Mouse (Mus musculus) ES-E14 (cell line): ENCODE results near the gene Utp3. TPM values are rescaled to one million over a fixed set of nuclear protein-coding genes. Genes with fewer than 3 reads are reported as not detected.

Experiments used
- DNase-seq: peaks from one replicate; pipeline ENCODE4 v3.0.0-alpha.2; 2013; ENCODE audit warnings: low read depth, low spot score
- H3K27ac ChIP-seq: 2 replicates; pipeline ENCODE4 v1.5.1; 2012; ENCODE audit warnings: low read depth, mild to moderate bottlenecking, low read length, moderate library complexity, mixed read lengths; ENCODE audit not compliant: poor library complexity, insufficient read depth, severe bottlenecking
- H3K36me3 ChIP-seq: 2 replicates; pipeline ENCODE4 v1.6.1; 2012; ENCODE audit warnings: mild to moderate bottlenecking, low read length, moderate library complexity, mixed read lengths; ENCODE audit not compliant: control insufficient read depth, poor library complexity, insufficient read depth, severe bottlenecking
- H3K4me1 ChIP-seq, 2 experiments: fragments of 150-350 bp in 1 of 2; sonication (generic) in 1 of 2; 2 replicates each; pipeline ENCODE4 v1.6.1; 2012; ENCODE audit warnings: low read length in 2 of 2, mild to moderate bottlenecking in 1 of 2, mixed read lengths in 1 of 2; ENCODE audit not compliant: control insufficient read depth in 2 of 2, insufficient read depth in 2 of 2, poor library complexity in 1 of 2
- H3K4me3 ChIP-seq, 2 experiments: fragments of 150-350 bp in 1 of 2; sonication (generic) in 1 of 2; 2 replicates each; pipeline ENCODE4 v1.5.1; 2012; ENCODE audit warnings: low read length in 2 of 2, low read depth in 1 of 2, mild to moderate bottlenecking in 1 of 2, mixed read lengths in 1 of 2; ENCODE audit not compliant: insufficient read depth in 1 of 2, poor library complexity in 1 of 2, severe bottlenecking in 1 of 2
- H3K9ac ChIP-seq: 2 replicates; pipeline ENCODE4 v1.6.1; 2012; ENCODE audit warnings: low read depth, mild to moderate bottlenecking, low read length, mixed read lengths; ENCODE audit not compliant: poor library complexity, insufficient read depth, severe bottlenecking
- H3K9me3 ChIP-seq: fragments of 150-350 bp; sonication (generic); 2 replicates; pipeline ENCODE4 v1.6.1; 2012; ENCODE audit warnings: low read depth, mild to moderate bottlenecking, low read length; ENCODE audit not compliant: control insufficient read depth, insufficient read depth
- CHD2 ChIP-seq: IDR thresholded peaks from 2 replicates; pipeline ENCODE4 v1.6.1; 2014; ENCODE audit warnings: mild to moderate bottlenecking, low read depth, low read length, inconsistent platforms
- HCFC1 ChIP-seq: IDR thresholded peaks from 2 replicates; pipeline ENCODE4 v1.6.1; 2012; ENCODE audit warnings: low read length, inconsistent platforms, borderline replicate concordance; ENCODE audit not compliant: insufficient read depth
- MAFK ChIP-seq: IDR thresholded peaks from 2 replicates; pipeline ENCODE4 v1.6.1; 2014; ENCODE audit warnings: mild to moderate bottlenecking, low read depth, low read length, inconsistent platforms; ENCODE audit not compliant: insufficient read depth
- ZC3H11A ChIP-seq: IDR thresholded peaks from 2 replicates; pipeline ENCODE4 v1.6.1; 2012; ENCODE audit warnings: low read depth, mild to moderate bottlenecking, inconsistent platforms, low read length, borderline replicate concordance
- ZNF384 ChIP-seq: IDR thresholded peaks from 2 replicates; pipeline ENCODE4 v1.6.1; 2012; ENCODE audit warnings: low read depth, low read length, inconsistent platforms
- in situ Hi-C, 2 experiments: fragments of 600-800 bp; cut with MboI; formaldehyde crosslinking; loops; one replicate each; pipeline ENCODE4 v1.15.1; 2025; ENCODE audit warnings: low sequenced_read_pairs in 2 of 2, inconsistent platforms in 1 of 2; ENCODE audit not compliant: unreplicated experiment in 2 of 2
- total RNA-seq: library from RNA; depleted of rRNA; stranded (reverse); fragments of 300-350 nt; gene quantifications from 2 replicates; pipeline ENCODE4 v1.2.3, GENCODE M21; 2012

Utp3 gene
- total RNA-seq, 1 experiment = 71.0 TPM

GRCm38 (mm10) chr5:88580681-88581080, 26.4 kb downstream of the Utp3 start:
- H3K9me3 ChIP-seq = no peaks in the 10 kb centered on the region
- H3K9ac ChIP-seq = no peak overlapping the region
- H3K4me1 ChIP-seq = peaks cover 3 to 12% of the 10 kb centered on the region in 2 experiments; a peak in 2 of 4 replicates
- H3K27ac ChIP-seq = no peak overlapping the region
- no peak for DNase-seq
- no peak overlapping the region for H3K4me3 ChIP-seq
- in situ Hi-C loops = no loop called here
- no peak for TF ChIP-seq CHD2
- no peak for TF ChIP-seq ZNF384
- TF ChIP-seq MAFK = no peak
- no peak for TF ChIP-seq ZC3H11A
- H3K36me3 ChIP-seq = no peaks in the 10 kb centered on the region

GRCm38 (mm10) chr5:88581343-88581742, 27.1 kb downstream of the Utp3 start:
- H3K36me3 ChIP-seq = no peaks in the 10 kb centered on the region
- in situ Hi-C loops = no loop called here
- no peak overlapping the region for H3K27ac ChIP-seq
- H3K9me3 ChIP-seq = no peaks in the 10 kb centered on the region
- no peak for DNase-seq
- no peak overlapping the region for H3K9ac ChIP-seq
- H3K4me3 ChIP-seq = no peak overlapping the region
- H3K4me1 ChIP-seq = peaks cover 3 to 10% of the 10 kb centered on the region in 2 experiments; a peak in 2 of 4 replicates
- no peak for TF ChIP-seq ZC3H11A
- TF ChIP-seq MAFK = no peak
- no peak for TF ChIP-seq CHD2
- TF ChIP-seq ZNF384 = no peak
- no peak for TF ChIP-seq HCFC1

GRCm38 (mm10) chr5:88583271-88584031, 29.2 kb downstream of the Utp3 start:
- no peaks in the 10 kb centered on the region for H3K9me3 ChIP-seq
- in situ Hi-C loops = no loop called here
- TF ChIP-seq MAFK (peak; percentile 55; the same call in 1 of the 2 replicates), HCFC1 (0 out of 2 replicates have a peak, but pooled peaks have one; percentile 33), ZNF384 (no peak)
- H3K4me1 ChIP-seq = peaks cover 3 to 11% of the 10 kb centered on the region in 2 experiments; a peak in 2 of 4 replicates
- peak; percentile 41 for DNase-seq
- no peak overlapping the region for H3K27ac ChIP-seq
- no peaks in the 10 kb centered on the region for H3K36me3 ChIP-seq
- peak overlapping the region in 1 of 2 experiments; percentile 21; a peak in 2 of 4 replicates for H3K4me3 ChIP-seq
- no peak overlapping the region for H3K9ac ChIP-seq

- no peaks in the 10 kb centered on the region for H3K36me3 ChIP-seq
- in situ Hi-C loops = no loop called here
- no peak for TF ChIP-seq HCFC1
- TF ChIP-seq MAFK = 0 out of 2 replicates have a peak, but pooled peaks have one; percentile 23
- H3K9ac ChIP-seq = no peak overlapping the region
- H3K9me3 ChIP-seq = no peaks in the 10 kb centered on the region
- no peak overlapping the region; the same call in 1 of the 2 replicates for H3K27ac ChIP-seq
- H3K4me1 ChIP-seq = peaks cover 3 to 11% of the 10 kb centered on the region in 2 experiments; a peak in 2 of 4 replicates
- no peak for DNase-seq
- H3K4me3 ChIP-seq = peak overlapping the region in 1 of 2 experiments; percentile 38; a peak in 3 of 4 replicates
These were observed 29.8 kb downstream of the Utp3 start for GRCm38 (mm10) chr5:88584061-88584460.
